Mouse (Mus musculus): ENCODE measurements around the gene Atp4b.
A peak's percentile ranks its signal among the peaks of the same experiment; 100 is the strongest.

Gene Atp4b

DNA sequence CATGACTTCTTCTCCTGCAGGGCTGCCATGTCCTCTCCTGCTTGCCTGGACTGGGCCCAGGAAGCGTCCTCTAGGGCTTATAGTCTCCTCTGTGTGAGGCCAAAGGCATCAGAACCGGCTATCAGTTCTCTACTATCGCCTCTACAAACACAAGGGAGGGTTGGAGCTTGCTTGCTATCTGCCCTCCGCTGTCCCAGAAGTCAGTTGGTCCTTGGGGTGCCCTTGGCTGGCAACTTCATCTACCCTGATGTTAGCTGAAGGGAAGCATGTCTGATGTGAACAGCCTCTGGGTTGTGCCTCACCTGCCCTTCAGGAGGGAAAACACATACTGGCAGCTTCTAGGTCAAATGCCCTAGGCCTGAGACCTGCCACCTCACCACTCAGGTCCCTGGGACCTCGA, at the start of gene Atp4b:
Atp4b (minus strand) TSS at position 101 of the 400 bp plus-strand sequence.
- no peak for DNase-seq (ENCODE audit: low read depth in 2 of 2, low spot score in 2 of 2)

DNA sequence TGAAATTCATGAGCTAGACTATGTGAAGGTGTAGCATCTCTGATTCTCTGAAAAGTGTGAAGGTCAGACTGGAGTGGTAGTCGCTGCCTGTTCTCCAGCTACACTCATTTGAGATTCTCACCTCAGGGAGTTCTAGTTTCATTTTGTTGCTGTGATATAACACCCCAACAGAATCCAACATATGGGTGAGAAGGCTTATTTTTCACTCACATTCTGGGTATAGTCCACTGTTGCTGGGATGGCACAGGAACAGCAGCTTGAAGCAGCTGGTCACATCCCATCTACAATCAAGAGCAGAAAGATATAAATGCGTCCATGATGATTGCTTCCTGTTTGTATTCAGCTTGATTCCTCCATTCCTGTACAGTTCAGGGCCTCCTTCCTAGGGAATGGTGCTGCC, 45.5 kb upstream of the Atp4b start:
- no peak for DNase-seq (ENCODE audit: low read depth in 2 of 2, low spot score in 2 of 2)

DNA sequence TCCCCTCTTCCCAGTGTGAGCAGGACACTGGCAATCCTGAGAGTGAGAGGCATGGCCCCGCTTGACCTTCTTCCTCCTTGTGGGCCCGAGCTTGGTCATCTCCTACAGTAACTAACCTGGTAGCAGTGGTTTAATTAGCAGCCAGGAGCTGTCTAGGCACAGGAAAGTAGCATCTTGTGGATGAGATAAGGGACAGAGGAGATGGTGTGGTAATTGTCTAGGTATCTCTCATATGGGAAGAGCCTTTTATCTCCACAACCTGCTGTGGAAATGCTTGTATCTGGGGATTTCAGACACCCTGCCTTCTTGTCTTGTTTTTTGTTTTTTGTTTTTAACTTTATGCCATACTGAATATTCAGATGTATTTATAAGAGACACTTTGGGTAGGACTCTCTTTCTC, 40.9 kb upstream of the Atp4b start:
- DNase-seq (ENCODE audit: low read depth in 2 of 2, low spot score in 2 of 2), result no peak

DNA sequence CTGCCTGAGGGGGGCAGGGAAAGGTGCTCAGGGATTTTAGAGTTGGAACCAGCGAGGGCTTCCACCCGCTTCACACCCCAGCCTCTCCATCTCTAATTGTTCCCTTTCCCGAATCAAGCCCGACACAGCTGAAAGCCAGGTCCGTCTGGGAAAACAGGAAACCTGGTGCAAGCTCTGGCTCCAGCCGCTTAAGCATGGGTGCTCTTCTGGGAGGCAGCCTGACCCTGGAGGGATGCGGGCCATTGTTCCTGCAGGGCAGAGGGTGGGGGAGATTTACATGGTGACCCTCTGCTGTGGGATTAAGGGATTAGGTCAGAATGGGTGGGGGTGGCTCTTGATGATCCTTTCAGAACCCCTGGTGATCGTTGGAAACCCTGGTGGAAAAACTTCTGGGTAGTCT, 39.4 kb upstream of the Atp4b start:
- no peak for DNase-seq (ENCODE audit: low read depth in 2 of 2, low spot score in 2 of 2)

DNA sequence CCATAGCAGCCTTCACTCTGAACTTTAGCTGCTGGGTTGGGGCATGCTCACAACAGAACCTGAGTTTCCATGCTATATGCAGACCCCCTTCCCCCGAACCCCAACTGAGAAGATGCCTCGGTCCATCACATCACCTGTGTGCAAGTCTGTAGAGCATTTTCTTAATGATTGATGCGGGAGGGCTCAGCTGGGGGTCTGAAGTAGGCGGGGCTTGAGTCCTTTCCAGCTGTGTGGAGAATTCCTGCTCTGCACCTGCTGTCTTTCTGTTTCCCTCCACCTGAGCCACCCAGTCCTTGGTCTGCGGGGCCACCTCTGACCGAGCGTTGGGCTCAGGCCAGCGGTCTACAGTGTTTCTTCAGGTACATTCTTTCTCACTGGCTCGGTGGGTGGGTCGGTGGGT, 38.3 kb upstream of the Atp4b start, which contains the start of gene Tmem255b:
Tmem255b (plus strand) TSS at position 301 of the 400 bp plus-strand sequence.
- no peak for DNase-seq (ENCODE audit: low read depth in 2 of 2, low spot score in 2 of 2)

DNA sequence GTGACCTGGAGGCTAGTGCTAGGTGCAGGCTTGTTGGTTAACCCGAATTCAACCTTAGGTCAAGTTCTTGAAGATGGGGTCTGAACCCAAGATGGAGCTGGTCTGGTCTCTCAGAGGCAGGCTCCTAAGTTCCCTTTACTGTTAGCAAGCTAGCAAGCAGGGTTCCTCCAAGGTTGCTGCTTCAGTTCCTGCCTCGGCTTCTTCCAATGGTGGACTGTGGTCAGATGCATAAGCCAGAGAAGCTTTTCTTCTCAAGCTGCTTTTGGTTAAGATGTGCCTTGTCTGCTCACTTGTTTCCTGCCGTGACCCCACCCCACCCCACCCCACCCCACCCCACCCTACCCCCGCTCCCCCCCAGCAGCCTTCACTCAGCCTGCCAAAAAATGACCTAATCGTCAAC, 36.5 kb upstream of the Atp4b start:
- no peak for DNase-seq (ENCODE audit: low read depth in 2 of 2, low spot score in 2 of 2)

DNA sequence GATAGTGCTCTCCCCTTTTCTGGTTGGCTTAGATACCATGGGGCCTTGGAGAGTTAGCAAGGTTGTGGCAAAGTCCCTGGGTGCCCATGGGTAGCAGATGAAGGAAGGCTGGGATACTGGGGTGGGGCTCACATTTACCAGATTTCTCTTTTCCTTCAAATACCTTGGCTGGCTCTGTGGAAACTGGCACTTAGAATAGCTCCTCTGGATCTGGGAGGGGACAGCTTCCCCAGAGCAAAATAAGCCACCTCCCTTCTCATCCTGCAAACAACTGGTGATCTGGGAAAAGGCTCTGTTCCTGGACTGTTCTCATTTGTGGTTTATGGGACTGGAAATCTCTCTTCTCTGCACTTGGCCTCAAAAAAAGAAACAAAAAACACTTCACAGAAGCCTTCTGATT, 34.2 kb upstream of the Atp4b start:
- no peak for DNase-seq (ENCODE audit: low read depth in 2 of 2, low spot score in 2 of 2)

DNA sequence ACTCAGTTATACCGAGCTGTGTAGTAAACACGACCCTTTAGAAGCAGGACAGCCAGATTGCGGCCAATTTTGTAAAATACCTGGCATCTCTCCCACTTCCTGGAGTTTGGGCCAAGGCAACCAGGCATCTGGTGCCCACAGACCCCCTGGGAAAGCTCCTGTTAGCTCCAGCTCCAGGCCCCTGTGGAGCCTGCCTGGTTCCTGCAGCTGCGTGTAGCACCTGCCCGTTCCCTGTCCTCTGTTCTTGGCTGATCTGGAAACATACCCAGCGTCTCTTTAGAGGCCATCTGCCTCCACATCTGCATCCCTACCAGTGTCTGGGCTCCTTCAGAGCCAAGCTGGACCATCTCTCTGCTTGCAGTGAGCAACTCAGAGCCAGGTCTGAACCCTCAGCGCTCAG, 33.8 kb upstream of the Atp4b start:
- DNase-seq (ENCODE audit: low read depth in 2 of 2, low spot score in 2 of 2), result no peak

DNA sequence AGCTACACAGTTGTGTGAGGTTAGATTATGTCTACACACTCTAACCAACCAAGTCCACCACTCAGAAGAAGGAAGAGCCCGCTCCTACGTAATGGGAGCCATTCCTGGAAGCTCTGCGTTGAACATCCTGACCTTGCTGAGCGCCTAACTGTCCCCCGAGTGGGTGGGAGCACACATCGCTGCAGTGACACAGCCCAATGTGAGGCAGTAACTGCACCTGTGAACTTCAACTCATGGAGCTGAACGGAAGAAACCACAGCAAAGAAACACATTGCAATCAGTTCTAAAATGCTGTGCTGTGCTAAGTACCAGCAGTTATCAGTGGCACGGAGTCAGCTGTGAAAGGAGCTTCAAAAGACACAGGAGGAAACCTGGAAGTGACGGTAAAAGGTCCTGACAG, 31.5 kb upstream of the Atp4b start:
- no peak for DNase-seq (ENCODE audit: low read depth in 2 of 2, low spot score in 2 of 2)

DNA sequence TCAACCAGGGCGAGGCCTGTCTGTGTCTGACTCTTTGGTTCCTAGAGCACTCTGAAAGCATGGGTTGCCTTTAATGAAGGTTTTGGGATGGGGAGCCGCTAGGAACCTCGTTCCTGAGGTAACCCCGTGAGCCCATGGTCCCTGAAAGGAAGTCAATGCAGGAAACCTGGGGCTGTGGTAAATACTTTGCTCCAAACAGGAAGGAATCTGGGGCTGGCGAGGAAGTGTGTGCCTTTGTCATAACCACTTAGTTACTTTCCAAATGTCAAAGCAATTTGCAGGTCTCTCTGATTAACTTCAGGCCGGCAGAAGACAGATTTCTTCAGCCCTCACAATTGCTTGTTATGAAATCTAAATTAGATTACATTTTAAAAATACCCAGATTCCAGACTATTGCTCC, 30.7 kb upstream of the Atp4b start:
- no peak for DNase-seq (ENCODE audit: low read depth in 2 of 2, low spot score in 2 of 2)

DNA sequence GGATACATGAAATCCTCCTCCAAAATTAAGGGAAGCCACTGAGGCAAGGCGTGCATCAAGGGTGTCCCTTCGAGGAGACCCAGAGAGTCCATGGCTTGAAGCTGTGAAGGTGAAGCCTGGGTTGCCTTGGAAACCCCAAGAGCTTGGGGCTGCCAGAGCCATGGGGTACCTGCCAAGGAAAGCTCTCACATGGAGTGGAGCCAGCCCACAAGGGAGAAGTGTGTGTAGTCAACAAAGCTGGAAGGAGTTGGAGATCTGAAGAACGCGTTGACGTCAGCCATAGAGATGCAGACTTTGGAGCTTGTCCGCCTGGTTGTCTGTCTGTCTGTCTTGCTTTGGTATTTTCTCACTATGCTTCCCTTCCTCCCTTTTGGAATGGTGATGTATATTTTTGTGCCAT, 24.3 kb upstream of the Atp4b start:
- no peak for DNase-seq (ENCODE audit: low read depth in 2 of 2, low spot score in 2 of 2)

DNA sequence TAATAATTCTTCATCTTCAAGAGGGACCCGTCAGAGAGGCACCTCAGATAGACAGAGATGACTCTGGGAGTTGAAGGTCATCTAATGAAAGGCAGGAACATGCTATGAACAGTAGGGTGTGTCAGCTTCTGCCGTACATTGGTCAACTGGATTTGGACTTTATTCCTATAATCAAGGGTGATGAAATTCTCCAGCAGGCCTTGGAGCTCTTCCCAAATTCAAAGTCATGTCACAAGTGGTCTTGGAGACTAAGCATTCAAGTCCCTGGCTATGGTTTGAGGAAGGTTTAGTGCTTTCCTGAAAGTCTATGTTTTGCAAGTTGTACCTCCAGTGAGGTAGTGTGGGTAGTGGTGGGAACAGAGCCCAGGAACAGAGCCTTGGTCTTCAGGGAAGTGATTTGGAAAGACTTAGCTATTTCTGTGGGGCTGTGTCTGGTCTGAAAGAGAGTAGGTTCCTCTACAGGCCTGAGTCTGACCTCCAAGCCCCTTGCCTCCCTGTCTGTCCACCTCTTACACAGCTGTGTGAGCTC, 22.6 kb upstream of the Atp4b start:
- no peak for DNase-seq (ENCODE audit: low read depth in 2 of 2, low spot score in 2 of 2)

DNA sequence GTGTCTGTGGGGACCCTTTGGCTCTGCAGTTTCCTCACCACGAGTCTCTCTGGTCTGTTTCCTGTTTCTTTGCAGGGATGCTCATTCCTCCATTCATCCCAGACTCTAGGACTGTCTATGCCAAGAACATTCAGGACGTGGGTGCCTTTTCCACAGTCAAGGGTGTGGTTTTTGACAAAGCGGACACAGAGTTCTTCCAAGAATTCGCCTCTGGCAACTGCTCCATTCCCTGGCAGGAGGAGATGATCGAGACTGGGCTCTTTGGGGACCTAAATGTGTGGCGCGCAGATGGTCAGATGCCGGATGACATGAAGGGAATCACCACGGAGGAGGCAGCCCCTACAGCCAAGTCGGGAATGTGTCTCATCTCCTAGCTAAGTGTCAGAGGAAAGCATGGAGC, 19.3 kb upstream of the Atp4b start:
- DNase-seq (ENCODE audit: low read depth in 2 of 2, low spot score in 2 of 2), result no peak

DNA sequence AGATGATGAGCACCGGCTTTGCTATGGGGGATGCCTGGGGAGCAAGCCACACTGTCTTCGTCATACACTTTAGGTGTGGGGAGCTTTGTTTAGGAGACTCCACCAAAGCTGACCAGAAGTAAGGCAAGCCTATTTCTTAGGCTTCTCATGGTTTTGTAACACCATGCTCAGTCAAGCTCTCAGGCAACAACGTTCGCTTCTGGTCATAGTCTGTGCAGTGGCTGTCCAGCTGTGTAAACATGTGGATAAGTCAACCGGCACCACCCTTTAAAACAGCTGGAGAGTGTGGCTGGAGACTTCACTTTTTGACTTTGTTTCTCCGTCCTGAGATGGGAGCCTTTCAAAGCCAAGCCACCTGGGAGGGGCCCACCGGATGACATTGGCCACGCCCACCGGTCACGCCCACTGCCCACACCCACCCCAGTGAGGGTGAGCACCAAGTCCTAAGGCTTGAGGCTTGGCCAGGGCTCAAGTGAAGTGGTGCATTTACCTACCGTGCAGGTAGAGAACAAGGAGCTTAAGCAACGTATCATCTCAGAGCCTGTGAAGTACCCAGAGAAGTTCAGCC, 17.3 kb upstream of the Atp4b start:
- no peak for DNase-seq (ENCODE audit: low read depth in 2 of 2, low spot score in 2 of 2)

DNA sequence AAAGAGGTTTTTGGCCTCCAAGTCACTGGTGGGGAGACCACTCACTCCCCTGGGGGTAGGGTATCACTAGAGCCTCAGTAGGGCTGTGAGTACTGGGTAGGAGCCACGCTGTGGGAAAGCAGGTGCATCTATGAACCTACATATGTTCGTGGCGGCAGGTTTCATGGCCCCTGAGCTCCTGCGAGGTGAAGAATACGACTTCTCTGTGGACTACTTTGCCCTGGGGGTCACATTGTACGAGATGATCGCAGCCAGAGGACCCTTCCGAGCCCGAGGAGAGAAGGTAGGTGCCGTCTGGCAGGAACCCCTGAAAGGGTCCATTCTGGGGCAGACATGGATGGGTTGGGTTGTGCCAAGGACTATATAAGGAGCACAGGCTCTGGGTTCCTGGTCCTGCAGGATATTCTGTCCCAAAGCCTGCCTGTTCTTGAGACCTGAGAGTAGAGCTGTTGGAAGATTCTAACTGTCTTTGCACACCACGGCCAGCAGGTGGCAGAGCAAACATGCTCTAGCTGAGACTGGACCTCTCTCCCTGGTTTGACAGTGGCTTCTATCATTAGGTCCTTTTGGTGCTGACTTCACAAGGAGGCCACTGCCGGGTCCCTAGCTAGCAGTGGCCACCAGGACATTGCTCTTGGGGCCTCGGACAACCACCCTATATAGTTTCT, 16.4 kb upstream of the Atp4b start:
- peak in 1 of 2 experiments; percentile 40 for DNase-seq (ENCODE audit: low read depth in 2 of 2, low spot score in 2 of 2)

DNA sequence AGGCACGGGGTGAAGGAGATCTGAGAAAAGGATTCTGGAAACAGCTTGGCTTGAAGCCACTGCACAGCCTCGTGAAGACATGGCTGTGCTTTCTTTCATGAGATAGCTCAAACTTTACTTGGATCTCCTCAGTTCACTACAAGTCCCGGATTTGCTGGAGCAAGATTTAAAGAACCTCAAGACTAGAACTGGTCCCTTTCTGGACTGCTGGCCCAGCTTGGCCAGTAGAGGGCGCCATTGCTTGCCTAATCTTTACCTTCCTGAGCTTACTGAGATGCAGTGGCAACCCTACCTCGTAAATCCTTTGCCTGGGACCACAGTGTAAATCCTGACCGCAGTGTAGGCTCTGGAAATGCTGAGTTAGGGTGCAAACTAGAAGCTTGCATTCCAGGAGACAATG, 15.0 kb upstream of the Atp4b start:
- peak; percentile 38 to 44 for DNase-seq (ENCODE audit: low read depth in 2 of 2, low spot score in 2 of 2)

DNA sequence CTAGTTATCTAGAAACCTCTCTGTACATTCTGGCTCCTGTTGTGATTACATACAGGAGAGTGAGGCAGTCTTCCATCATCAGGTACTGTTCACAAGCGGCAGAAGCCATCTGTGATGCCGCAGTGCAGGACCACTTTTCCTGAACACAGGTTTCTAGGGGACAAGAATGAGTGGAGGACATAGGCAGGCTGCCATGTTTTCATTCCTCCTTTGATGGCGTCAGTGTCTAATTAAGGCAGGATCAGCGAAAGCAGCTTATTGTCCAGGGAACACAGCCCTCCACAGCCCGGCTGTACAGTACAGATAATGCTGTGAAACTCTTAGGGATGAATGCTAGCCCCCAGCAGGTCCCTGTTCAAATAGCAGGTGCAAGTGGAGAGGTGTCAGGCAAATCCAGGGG, 9.4 kb upstream of the Atp4b start:
- DNase-seq (ENCODE audit: low read depth in 2 of 2, low spot score in 2 of 2), result no peak

DNA sequence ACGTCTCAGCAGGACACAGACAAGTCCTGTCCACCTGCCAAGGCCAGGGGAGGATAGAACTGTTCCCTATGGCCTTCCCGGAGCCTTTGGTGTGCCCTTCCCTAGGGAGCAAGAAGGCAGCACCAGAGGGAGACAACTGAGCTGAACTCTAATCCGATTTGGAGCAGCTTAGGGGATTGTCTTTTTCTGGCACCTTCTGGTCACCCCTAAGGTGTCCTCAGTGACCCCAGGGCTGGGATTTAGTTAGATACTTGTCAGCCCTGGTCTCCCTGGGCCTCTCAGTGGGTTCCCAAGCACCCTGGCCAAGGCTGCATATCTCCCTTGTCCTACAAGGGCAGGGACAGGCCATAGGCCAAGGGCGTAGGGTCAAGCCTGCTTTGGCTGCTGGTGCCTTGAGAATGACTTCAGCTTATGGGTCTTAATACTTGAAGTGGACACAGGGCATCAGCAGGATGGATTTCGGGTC, 8.1 kb upstream of the Atp4b start, which contains the start of gene Grk1:
Grk1 (plus strand) TSS at position 416 of the 466 bp plus-strand sequence.
- no peak for DNase-seq (ENCODE audit: low read depth in 2 of 2, low spot score in 2 of 2)

DNA sequence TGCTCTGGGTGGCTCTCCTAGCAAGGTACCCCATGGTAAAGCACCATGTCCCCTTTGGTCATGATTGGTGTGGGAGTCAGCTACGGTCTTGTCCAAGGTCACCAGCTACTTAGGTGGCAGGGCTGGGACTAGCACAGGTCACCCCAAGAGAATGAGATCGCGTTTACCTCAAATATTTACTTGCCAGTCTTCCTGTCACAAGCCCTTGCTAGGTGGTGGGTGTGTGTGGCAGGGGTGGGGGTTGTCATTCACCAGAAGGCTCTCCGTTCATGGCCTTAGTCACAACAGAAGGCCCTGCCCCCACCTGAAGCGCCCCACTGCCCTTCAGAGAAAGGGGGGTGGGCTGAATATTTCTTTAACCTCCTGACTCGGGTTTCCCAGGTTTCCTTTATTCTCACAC, 6.9 kb upstream of the Atp4b start:
- DNase-seq (ENCODE audit: low read depth in 2 of 2, low spot score in 2 of 2), result no peak

DNA sequence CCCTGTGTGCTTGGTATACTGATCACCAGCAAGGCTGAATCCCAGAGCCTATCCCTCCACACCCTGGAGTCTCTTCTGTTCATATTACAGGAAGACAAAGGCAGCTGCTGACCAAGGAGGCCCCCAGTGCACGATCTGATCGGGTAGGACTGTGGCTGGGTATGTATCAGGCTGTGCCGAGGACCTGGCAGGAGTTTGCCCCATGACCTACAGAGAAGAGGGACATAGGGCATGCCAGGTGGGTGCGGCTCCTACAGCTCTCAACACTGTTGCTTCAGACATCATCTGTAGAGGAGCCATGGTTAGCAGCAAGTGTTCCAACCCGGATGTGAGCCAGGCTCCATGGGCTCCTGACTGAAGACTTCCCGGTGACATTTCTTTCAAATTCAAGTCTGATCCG, 2.8 kb downstream of the Atp4b start:
- DNase-seq (ENCODE audit: low read depth in 2 of 2, low spot score in 2 of 2), result no peak

DNA sequence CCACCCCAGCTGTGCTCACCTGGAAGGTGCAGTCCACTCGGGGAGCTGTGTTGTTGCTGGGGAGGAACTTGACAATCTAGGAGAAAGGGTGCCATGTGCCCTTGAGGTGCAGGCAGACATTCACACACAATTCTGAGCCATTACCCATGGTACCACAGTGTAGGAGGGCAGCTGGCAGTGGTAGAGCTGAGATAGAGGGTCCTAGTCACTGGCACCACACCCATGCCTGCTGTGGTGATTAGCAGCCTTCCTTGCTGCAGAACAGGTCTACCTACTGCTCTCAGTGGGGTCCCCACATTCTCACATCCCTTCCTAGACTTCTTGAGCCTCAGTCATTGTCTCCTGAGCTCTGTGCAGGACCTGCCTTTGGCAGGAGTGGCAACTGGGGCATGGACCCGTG, 7.9 kb downstream of the Atp4b start:
- DNase-seq (ENCODE audit: low read depth in 2 of 2, low spot score in 2 of 2), result no peak

DNA sequence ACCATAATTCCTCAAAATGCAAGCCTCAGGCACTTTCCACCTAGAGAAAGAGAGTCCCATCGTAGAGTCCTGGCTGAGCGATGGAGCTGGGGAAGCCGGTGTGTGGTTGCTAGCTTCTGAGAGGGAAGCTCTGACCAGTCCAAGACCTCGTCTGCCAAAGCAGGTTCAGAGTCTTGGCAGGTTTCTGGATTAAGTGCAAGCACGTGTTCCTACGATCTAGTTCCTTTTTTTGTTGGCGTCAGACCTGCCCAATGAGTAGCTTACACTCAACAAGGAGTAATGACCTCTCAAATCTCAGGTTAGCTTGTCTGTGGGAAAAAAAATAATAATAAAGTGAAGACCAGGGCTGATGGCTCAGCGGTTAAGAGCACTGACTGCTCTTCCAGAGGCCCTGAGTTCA, 8.9 kb downstream of the Atp4b start:
- no peak for DNase-seq (ENCODE audit: low read depth in 2 of 2, low spot score in 2 of 2)

DNA sequence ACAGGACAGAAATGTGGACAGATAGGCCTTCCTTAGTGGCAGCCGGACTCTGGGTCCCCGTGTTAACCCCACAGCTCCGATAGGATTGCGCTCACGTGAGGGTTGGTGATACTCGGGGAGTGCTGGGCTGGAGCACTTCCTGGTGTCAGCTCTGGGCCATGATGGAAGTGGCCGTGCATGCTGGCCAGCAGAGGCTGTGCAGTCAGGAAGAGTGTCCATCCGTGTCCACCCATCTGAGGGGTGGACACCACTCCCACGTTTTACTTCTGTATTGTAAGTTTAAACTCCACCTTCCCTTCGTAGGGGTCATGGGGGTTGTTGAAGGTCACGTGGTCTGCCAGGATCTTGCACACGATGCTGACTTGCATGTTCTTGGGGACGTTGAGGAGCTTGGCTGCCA, 10.3 kb downstream of the Atp4b start:
- DNase-seq (ENCODE audit: low read depth in 2 of 2, low spot score in 2 of 2), result no peak

Data from CD8-positive naive resting alpha-beta T cell, adult 2 months (primary cell).